Mouse (Mus musculus): Measurements from ENCODE around the gene Nans.

DNA sequence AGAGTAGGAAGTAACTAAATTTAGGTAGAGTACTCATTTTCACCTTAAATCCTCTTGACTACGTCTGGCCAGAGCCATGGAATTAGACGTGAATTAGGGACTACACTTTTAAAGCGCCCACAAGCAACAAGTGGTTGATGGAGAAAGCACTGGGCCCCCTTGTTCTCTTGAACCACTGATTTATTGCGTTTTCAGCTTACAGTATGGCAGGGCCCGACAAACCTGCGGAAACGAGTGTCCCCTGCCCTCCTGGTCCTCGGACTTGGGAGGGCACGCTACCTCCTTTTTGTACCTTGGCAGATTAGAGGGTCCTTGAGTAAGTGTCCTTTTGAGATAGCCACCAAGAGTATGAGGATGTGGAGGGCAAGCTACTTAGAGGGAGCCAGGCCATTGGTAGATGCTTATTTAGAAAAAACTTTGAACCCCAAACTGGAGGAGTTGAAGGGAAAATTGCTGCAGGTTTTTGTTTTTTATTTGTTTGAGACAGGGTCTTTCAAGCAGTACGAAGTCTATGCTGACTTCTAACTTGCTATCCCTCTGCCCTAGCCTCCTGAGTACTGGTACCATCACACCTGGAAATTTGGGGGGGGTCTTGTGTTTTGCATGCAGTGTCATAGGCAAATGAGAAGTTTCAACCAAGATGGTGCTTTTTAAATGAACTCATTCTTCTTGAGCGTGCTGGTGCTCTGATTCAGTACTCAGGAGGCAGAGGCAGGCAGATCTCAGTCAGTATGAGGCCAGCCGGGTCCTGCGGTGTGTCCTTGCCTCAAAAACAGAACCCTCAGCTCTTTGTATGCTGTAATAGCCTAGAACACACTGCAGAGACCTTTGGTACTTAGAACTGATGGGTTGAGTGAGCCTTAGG, 36.0 kb upstream of the Nans start:
- TF ChIP-seq CTCF (IDR thresholded peaks at IDR 0.05; ENCODE audit: extremely low read depth, insufficient read depth, low read length) (no peak), POLR2A (IDR thresholded peaks at IDR 0.05; ENCODE audit: extremely low read depth, insufficient read depth, low read length) (no peak)
